Mouse (Mus musculus): ENCODE data around the gene Rap1gap. TPM values are rescaled to one million over a fixed set of nuclear protein-coding genes. Genes with fewer than 3 reads are reported as not detected.

Gene Rap1gap
- polyA plus RNA-seq, 1 experiment from 2014 or later = 25.5 TPM

DNA sequence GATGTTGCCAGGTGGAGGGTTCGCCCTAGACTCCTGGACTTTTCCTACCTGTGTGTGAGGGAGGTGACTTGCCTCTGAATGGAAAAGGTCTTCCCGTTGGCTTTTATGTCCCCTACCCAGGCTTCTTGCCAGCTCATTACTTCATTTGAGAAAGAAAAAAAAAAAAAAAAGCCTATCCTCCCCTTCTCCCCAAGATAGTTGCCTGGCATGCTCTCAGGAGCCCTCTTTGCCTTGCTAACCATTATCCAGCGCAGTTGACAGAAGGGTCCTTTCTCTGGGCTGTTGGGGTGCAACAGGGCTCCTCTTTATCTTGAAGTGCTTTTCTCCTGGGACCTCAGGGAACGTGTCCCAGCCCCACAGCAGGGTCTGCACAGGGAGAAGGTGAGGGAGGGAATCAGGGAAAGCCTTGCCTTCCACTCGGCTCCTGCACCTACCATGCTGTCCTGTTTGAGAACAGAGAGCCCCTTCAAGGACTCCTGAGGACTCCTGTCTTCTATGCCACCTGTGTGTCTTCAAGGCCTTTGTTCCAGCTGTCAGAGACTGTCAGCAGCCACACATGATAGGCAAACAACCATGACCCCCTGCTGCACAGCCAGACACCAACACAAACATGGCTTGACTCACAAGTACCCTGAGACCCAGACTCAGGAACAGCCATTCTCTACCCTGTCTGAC is 1.9 kb downstream of the Rap1gap start:
- H3K4me3 ChIP-seq (ENCODE audit: low read depth, low read length) = no peak overlapping the region
- H3K9me3 ChIP-seq (replicated peaks; ENCODE audit: control insufficient read depth, low read length) = no peaks in the 10 kb centered on the region
- H3K4me1 ChIP-seq (ENCODE audit: control insufficient read depth, insufficient read depth, low read length) = peaks cover 18% of the 10 kb centered on the region
- no peak overlapping the region for H3K4me2 ChIP-seq (ENCODE audit: low read length)
- H3K36me3 ChIP-seq (ENCODE audit: control insufficient read depth, insufficient read depth, low read length) = no peaks in the 10 kb centered on the region
- 48% methylated on average over 5 of the region's 5 CpGs for WGBS
- no peak overlapping the region for H3K9ac ChIP-seq (ENCODE audit: low read length)
- peaks cover 5% of the 10 kb centered on the region; the same call in 1 of the 2 replicates for H3K27me3 ChIP-seq (replicated peaks; ENCODE audit: control insufficient read depth, insufficient read depth, low read length)
- no peak overlapping the region for H3K27ac ChIP-seq (ENCODE audit: low read depth, low read length)
- DNase-seq (ENCODE audit: low spot score) (no peak), ATAC-seq (no peak)

DNA sequence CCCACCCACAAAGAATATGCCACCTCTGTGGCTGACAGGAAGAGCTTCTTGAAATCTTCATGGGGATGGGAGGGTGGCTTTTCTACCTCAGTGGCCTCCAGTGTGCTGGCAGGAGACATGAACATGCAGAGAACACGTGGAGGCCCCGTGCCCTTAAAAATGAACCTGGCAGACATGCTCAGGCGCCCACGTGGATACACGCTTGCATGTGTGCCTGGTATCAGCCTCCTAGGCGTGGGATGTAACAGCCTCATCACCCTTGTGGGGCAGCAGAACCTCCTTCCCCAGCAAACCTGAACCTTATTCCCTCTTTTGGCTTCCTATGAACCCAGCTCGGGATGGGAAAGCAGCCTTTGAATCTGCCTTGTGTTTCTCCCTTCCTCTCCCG is 2.4 kb downstream of the Rap1gap start:
- Histone ChIP-seq H3K27ac (ENCODE audit: low read depth, low read length) (no peak overlapping the region), H3K27me3 (replicated peaks; ENCODE audit: control insufficient read depth, insufficient read depth, low read length) (peaks cover 5% of the 10 kb centered on the region; the same call in 1 of the 2 replicates), H3K4me3 (ENCODE audit: low read depth, low read length) (no peak overlapping the region), H3K4me2 (ENCODE audit: low read length) (no peak overlapping the region), H3K4me1 (ENCODE audit: control insufficient read depth, insufficient read depth, low read length) (peaks cover 16% of the 10 kb centered on the region), H3K9ac (ENCODE audit: low read length) (no peak overlapping the region), H3K9me3 (replicated peaks; ENCODE audit: control insufficient read depth, low read length) (no peaks in the 10 kb centered on the region), H3K36me3 (ENCODE audit: control insufficient read depth, insufficient read depth, low read length) (no peaks in the 10 kb centered on the region)
- DNase-seq (ENCODE audit: low spot score) (no peak), ATAC-seq (no peak)
- WGBS = 76% methylated on average over 8 of the region's 8 CpGs

DNA sequence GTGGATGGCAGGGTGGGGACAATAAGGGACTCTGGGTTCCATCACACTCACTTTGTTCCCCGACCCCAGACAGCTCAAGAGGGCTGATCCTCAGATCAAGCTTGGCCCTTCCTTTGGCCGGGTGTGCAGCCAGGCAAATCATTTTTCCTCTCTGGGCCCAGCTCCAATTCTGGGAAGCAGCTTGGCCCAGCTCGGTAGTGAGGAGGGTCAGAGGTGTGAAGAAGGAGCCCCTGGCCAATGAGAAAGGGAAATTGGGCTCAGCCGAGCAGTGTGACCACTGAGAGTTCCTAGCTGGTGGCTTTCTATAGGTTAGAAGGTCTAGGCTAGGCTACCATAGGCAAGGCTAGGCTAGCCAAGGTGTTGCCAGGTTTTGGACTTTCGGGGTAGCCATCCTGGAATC is 3.2 kb downstream of the Rap1gap start:
- Histone ChIP-seq H3K27ac (ENCODE audit: low read depth, low read length) (no peak overlapping the region), H3K4me1 (ENCODE audit: control insufficient read depth, insufficient read depth, low read length) (peaks cover 15% of the 10 kb centered on the region), H3K4me3 (ENCODE audit: low read depth, low read length) (no peak overlapping the region), H3K36me3 (ENCODE audit: control insufficient read depth, insufficient read depth, low read length) (no peaks in the 10 kb centered on the region), H3K4me2 (ENCODE audit: low read length) (no peak overlapping the region), H3K9me3 (replicated peaks; ENCODE audit: control insufficient read depth, low read length) (no peaks in the 10 kb centered on the region), H3K27me3 (replicated peaks; ENCODE audit: control insufficient read depth, insufficient read depth, low read length) (peaks cover 5% of the 10 kb centered on the region; the same call in 1 of the 2 replicates), H3K9ac (ENCODE audit: low read length) (no peak overlapping the region)
- ATAC-seq (no peak), DNase-seq (ENCODE audit: low spot score) (no peak)
- 42% methylated on average over 5 of the region's 5 CpGs for WGBS

DNA sequence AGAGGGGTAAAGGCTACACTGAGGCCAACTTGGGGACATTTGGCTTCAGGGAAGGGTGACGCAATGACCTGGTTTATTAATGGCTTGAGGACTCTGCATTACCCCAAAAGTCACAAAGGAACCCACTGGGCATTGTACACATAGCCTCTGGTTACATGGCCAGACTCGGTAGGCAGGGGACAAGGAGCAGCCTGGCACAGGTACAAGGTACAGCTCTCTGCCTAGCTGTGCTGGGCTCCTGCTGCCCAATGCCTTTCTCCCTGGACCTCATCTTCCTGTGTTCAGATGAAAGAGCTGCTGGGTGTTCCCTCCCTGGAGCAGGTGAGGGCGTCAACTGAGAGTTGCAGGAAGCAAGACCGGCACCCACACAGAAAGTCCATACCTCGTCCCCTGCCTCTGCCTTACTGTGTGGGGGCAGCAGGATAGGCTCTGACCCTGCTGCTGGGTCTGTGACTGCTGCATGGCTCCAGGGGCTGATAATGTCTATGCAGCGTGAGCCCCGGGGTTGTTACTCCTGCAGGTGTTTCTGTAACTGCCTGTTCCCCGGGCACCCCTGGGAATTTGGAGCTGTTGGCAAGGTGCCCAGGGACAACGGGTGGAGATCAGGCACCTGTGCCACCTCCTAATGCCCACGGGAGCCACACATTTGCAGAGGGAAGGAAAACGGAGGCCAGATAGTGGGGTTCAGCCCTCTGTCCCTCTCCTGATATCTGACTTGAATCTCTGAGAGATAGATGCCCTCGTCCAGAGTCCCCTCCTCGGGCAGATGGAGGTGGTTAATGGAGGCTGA is 7.4 kb downstream of the Rap1gap start:
- WGBS = 70% methylated on average over 13 of the region's 13 CpGs
- no peak for DNase-seq (ENCODE audit: low spot score)

DNA sequence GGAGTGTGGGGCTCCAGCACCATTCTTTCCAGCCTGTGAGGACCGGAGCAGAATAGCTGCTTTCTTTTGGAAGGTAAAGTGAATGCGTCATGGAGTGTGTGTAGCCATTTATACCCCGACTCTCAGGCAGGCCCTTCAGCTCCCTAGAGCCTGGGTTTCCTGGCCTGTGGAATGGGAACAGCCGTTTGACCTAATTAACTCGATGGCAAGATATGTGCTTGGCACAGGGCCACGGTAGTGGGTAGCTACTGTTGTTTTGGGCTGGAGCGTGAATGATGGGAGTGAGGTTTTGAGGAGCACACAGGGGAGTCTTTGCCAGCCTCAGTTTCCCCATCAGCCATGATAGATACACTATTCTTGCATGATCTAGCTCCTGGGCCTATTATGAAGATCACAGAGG is 11.0 kb downstream of the Rap1gap start:
- no peak overlapping the region for H3K4me2 ChIP-seq (ENCODE audit: low read length)
- H3K9ac ChIP-seq (ENCODE audit: low read length) = no peak overlapping the region
- DNase-seq (ENCODE audit: low spot score) (no peak), ATAC-seq (no peak)
- H3K36me3 ChIP-seq (ENCODE audit: control insufficient read depth, insufficient read depth, low read length) = no peaks in the 10 kb centered on the region
- 55% methylated on average over 7 of the region's 7 CpGs for WGBS
- no peaks in the 10 kb centered on the region for H3K27me3 ChIP-seq (replicated peaks; ENCODE audit: control insufficient read depth, insufficient read depth, low read length)
- peaks cover 7% of the 10 kb centered on the region for H3K4me1 ChIP-seq (ENCODE audit: control insufficient read depth, insufficient read depth, low read length)
- H3K27ac ChIP-seq (ENCODE audit: low read depth, low read length) = no peak overlapping the region
- no peaks in the 10 kb centered on the region for H3K9me3 ChIP-seq (replicated peaks; ENCODE audit: control insufficient read depth, low read length)
- H3K4me3 ChIP-seq (ENCODE audit: low read depth, low read length) = no peak overlapping the region

More for the DNA sequence above, 7.4 kb downstream of the Rap1gap start:
- H3K9ac ChIP-seq (ENCODE audit: low read length) = no peak overlapping the region
- H3K4me3 ChIP-seq (ENCODE audit: low read depth, low read length) = no peak overlapping the region
- no peak for ATAC-seq
- no peak overlapping the region for H3K4me2 ChIP-seq (ENCODE audit: low read length)
- no peaks in the 10 kb centered on the region for H3K9me3 ChIP-seq (replicated peaks; ENCODE audit: control insufficient read depth, low read length)
- H3K27me3 ChIP-seq (replicated peaks; ENCODE audit: control insufficient read depth, insufficient read depth, low read length) = no peaks in the 10 kb centered on the region
- H3K4me1 ChIP-seq (ENCODE audit: control insufficient read depth, insufficient read depth, low read length) = peaks cover 5% of the 10 kb centered on the region
- H3K36me3 ChIP-seq (ENCODE audit: control insufficient read depth, insufficient read depth, low read length) = no peaks in the 10 kb centered on the region
- H3K27ac ChIP-seq (ENCODE audit: low read depth, low read length) = no peak overlapping the region

DNA sequence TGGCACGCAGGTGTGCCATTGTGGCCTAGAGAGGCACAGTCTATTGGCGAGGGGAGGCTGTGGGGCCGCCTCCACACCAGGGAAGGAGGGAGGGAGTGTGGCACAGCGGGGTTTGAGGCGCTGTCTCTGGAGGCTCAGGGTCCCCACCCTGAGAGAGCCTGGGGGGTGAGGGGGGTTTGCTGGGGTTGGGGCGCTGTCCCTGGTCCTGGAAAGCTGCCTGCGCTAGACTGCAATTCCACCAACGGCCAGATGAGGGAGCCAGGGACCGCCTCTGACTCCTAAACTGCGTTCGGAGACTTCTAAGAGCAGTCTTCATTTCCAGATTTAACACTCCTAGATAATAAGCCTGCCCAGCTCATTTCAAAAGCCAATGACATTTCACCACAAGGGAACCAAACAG is 11.5 kb downstream of the Rap1gap start:
- DNase-seq (ENCODE audit: low spot score) (peak; percentile 82), ATAC-seq (peak; percentile 24; the same call in 1 of the 2 replicates)
- Histone ChIP-seq H3K9ac (ENCODE audit: low read length) (no peak overlapping the region), H3K27ac (ENCODE audit: low read depth, low read length) (no peak overlapping the region), H3K36me3 (ENCODE audit: control insufficient read depth, insufficient read depth, low read length) (no peaks in the 10 kb centered on the region), H3K9me3 (replicated peaks; ENCODE audit: control insufficient read depth, low read length) (no peaks in the 10 kb centered on the region), H3K4me1 (ENCODE audit: control insufficient read depth, insufficient read depth, low read length) (peaks cover 12% of the 10 kb centered on the region), H3K4me3 (ENCODE audit: low read depth, low read length) (no peak overlapping the region), H3K27me3 (replicated peaks; ENCODE audit: control insufficient read depth, insufficient read depth, low read length) (no peaks in the 10 kb centered on the region), H3K4me2 (ENCODE audit: low read length) (no peak overlapping the region)
- WGBS = 8% methylated on average over 11 of the region's 11 CpGs

DNA sequence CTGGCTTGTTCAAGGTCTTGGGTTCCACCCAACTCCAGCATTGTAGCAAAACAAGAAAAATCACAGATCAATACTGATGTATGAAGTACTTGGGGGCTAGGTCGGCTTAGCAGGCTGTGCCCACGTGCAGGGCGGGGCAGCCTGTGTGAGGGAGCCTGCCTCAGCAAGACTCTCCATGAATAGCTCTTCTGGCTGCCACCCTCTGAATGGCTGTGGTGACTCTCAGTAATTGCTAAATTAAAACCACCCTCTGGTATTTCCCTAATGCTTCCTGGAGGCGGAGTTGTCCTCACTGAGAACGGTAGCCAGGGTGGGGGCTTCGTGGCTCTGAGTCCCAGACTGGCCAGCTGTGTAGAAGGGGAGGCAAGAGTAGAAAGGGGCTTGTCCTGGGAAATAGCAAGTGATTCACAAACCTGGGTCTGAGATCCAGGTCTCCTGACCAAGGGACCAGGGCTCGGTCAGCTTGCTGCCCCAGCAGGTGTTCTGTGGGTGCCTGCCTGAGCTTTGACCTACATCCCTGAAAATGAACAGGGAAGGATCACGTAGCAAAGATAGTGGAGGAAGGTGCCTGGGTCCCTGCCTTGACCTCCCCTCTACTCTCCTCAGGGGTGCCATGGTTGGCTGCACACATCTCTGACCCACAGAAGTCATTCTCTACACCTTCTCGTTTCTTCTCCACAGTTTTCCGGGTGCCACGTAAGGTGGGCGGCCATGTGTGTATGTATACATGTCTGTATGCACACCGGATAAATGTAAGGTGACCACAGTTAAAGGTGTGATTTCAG is 12.4 kb downstream of the Rap1gap start:
- 0 out of 2 replicates have a peak, but pooled peaks cover 1% of the 10 kb centered on the region for H3K27me3 ChIP-seq (replicated peaks; ENCODE audit: control insufficient read depth, insufficient read depth, low read length)
- H3K4me3 ChIP-seq (ENCODE audit: low read depth, low read length) = no peak overlapping the region
- H3K9me3 ChIP-seq (replicated peaks; ENCODE audit: control insufficient read depth, low read length) = no peaks in the 10 kb centered on the region
- whole genome bisulfite sequencing = 58% methylated on average over 13 of the region's 13 CpGs
- peaks cover 19% of the 10 kb centered on the region for H3K4me1 ChIP-seq (ENCODE audit: control insufficient read depth, insufficient read depth, low read length)
- no peaks in the 10 kb centered on the region for H3K36me3 ChIP-seq (ENCODE audit: control insufficient read depth, insufficient read depth, low read length)
- DNase-seq (ENCODE audit: low spot score) (no peak), ATAC-seq (no peak)
- no peak overlapping the region for H3K27ac ChIP-seq (ENCODE audit: low read depth, low read length)
- 0 out of 2 replicates have a peak overlapping the region, but pooled peaks have one; percentile 5 for H3K9ac ChIP-seq (ENCODE audit: low read length)
- H3K4me2 ChIP-seq (ENCODE audit: low read length) = no peak overlapping the region

DNA sequence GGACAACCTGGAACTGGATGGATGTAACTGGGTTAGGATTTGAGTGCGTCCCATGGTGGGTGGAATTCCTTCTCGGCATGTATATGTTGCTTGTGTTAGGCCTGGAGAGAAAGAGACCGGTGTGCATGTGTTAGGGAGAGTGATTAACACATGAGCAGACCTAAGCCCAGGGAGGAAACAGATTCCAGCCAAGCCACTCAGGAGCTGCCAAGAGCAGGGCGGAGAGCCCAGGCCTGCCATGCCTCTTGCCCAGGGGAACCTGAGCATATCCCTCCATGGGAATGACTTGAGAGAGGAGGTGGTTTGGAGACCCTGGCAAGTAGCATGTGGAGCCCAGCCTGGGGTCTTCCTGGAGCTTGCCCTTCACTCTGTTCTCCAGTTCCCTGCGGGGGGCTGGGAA is 13.4 kb downstream of the Rap1gap start:
- Histone ChIP-seq H3K4me3 (ENCODE audit: low read depth, low read length) (no peak overlapping the region), H3K36me3 (ENCODE audit: control insufficient read depth, insufficient read depth, low read length) (no peaks in the 10 kb centered on the region), H3K4me1 (ENCODE audit: control insufficient read depth, insufficient read depth, low read length) (peaks cover 19% of the 10 kb centered on the region), H3K4me2 (ENCODE audit: low read length) (no peak overlapping the region), H3K27ac (ENCODE audit: low read depth, low read length) (no peak overlapping the region), H3K9ac (ENCODE audit: low read length) (no peak overlapping the region; the same call in 1 of the 2 replicates), H3K27me3 (replicated peaks; ENCODE audit: control insufficient read depth, insufficient read depth, low read length) (0 out of 2 replicates have a peak, but pooled peaks cover 8% of the 10 kb centered on the region), H3K9me3 (replicated peaks; ENCODE audit: control insufficient read depth, low read length) (no peaks in the 10 kb centered on the region)
- ATAC-seq = no peak
- no peak for DNase-seq (ENCODE audit: low spot score)
- 87% methylated on average over 5 of the region's 5 CpGs for WGBS

Measured in forebrain, embryonic 14.5 days (tissue).